Mouse (Mus musculus) mature B cell (primary cell): ENCODE data around the gene Socs3.

Experiments
- in situ Hi-C: fragments of 300-500 bp; cut with MboI; formaldehyde crosslinking; loops from 2 replicates; pipeline ENCODE4 v1.14.3; 2019

Socs3 gene

DNA sequence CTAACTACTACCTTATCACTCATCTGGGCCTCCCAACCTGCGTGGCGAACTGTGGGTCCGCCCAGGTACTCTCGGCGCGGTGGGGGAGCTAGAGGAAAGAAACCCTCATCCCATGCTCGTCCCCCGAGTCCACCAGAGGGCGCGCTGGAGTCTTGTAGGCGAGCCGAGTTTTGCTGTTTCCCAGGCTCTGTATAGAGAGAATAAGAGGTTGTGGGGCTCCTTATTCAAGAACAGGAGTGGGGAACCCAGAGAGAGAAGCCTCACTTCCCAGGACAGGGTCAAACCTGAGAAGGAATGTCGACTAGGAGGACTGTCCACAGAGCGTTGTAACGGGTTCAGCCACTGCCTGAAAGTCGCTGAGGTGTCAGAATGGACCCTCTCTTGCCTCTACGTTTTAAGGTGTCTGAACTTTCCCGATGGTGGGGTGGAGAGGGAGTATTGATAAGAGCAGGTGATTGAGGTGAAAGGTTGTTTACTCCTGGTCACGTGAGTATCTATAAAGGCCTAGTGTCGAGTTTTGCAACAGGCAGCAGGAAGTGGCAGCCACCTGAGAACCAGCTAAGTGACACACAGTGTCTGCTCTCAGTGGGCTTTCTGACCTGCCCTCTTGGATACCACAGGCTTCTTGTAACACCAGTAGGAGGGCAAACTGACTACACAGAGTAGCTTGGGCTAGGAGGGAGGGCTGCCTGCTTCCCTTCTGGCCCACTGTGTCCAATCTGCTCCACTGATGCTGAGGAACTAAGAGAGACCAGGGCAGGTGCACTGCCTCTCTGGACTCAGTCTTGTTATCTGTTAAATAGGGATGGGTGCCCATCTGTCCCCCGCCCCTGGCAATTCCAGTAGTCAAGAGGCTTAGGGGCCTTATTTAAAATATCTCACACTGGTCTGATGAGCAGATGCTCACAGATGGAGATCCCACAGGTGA lies at the start of gene Socs3:
Socs3 (minus strand) TSS at position 103 of the 928 bp plus-strand sequence.
- in situ Hi-C loops = loop anchor here (5.0 kb wide), 1 partner anchor 48 kb away; no protein-coding TSS in a partner anchor

GRCm38 (mm10) chr11:118018328-118018727 lies 48.5 kb upstream of the Socs3 start:
- in situ Hi-C loops = no loop called here

- in situ Hi-C loops = no loop called here
These were observed 45.7 kb upstream of the Socs3 start for GRCm38 (mm10) chr11:118015381-118016145.

GRCm38 (mm10) chr11:118014391-118014995 lies 44.6 kb upstream of the Socs3 start:
- in situ Hi-C loops = no loop called here

- in situ Hi-C loops = no loop called here
These were observed 43.5 kb upstream of the Socs3 start for GRCm38 (mm10) chr11:118013339-118013738.

DNA sequence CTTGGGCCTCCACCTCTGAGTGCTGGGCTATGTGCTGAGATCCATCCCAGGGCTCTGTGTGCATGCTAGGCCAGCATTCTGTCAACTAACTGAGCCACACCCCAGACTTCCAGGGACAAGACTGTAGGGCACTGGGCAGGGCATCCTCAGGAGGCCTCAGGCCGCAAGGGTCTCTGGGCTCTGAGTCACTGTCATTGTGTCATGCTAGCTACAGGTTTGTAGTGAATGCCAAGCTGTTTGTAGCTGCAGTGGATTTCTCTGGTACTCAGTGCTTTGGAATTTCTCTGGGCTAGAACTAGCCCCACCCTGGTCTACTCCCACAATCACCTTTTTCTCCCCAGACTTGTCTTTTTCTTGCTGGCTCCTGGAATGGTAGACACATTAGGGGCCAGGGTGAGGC lies 42.7 kb upstream of the Socs3 start:
- in situ Hi-C loops = no loop called here

- in situ Hi-C loops = no loop called here
These were observed 40.2 kb upstream of the Socs3 start for GRCm38 (mm10) chr11:118009865-118010571.

DNA sequence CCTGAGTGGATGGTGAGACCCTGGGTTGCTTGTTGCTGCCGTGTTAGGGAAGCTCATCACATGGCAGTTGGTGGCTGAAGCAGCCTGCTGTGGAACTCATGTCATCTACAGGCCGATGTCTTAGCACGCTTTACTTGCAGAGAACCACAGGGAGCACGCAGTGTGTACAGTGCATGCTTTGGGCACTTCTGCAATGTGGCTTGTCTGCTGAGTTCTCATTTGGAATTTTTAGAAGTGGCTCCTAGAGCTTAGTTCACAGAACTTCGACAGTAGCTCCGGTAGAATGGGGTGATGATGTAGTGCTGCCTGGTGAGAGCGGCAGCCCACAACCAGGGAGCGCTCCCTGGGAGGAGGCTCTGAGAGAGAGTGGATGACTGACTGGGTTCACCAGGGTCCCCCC lies 39.0 kb upstream of the Socs3 start:
- in situ Hi-C loops = no loop called here

GRCm38 (mm10) chr11:118008144-118008805 lies 38.4 kb upstream of the Socs3 start:
- in situ Hi-C loops = no loop called here

GRCm38 (mm10) chr11:118007460-118008143 lies 37.8 kb upstream of the Socs3 start:
- in situ Hi-C loops = no loop called here

- in situ Hi-C loops = no loop called here
These were observed 34.4 kb upstream of the Socs3 start for GRCm38 (mm10) chr11:118004217-118004616.

GRCm38 (mm10) chr11:118003718-118004117 lies 33.9 kb upstream of the Socs3 start:
- in situ Hi-C loops = no loop called here

- in situ Hi-C loops = no loop called here
These were observed 33.3 kb upstream of the Socs3 start for GRCm38 (mm10) chr11:118003176-118003575.

- in situ Hi-C loops = no loop called here
These were observed 30.8 kb upstream of the Socs3 start for GRCm38 (mm10) chr11:118000565-118001215.

DNA sequence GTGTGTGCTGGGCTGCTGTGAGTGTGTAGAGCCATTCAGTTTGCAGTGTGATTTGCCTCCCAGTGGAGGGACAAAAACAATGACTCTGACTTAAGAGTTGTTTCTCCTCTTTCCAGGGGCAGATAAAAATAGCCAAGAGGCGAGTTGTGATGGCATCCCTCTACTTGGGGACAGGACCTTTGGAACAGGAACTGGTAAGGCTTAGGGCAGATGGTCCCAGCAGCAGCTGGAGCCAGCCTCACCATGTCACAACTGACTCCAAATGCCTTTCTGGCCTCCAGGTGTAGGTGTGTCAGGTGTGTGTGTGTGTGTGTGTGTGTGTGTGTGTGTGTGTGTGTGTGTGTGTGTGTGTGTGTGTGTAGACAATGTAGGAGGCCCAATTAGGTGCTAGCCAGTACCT lies 30.2 kb upstream of the Socs3 start:
- in situ Hi-C loops = no loop called here

- in situ Hi-C loops = no loop called here
These were observed 29.6 kb upstream of the Socs3 start for GRCm38 (mm10) chr11:117999260-117999934.

DNA sequence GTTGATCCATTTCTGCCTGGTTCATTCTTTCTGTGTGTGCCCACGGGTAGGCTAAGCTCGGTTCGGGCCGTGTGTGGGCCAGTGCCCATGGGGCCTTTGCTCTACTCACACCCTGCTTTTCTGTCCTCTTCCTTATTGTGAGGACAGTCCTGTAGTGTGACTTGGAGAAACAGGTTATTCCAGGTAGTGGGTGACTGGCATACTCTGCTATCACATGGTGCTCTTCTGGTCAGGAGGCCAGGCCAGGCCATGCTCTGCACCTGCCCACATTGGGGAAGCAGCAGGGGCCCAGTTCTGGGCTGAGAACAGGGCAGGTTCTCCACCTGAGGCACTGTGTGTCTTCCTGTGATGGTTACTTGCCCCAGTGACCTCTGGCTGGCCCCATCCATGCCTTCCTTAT lies 28.5 kb upstream of the Socs3 start:
- in situ Hi-C loops = no loop called here

DNA sequence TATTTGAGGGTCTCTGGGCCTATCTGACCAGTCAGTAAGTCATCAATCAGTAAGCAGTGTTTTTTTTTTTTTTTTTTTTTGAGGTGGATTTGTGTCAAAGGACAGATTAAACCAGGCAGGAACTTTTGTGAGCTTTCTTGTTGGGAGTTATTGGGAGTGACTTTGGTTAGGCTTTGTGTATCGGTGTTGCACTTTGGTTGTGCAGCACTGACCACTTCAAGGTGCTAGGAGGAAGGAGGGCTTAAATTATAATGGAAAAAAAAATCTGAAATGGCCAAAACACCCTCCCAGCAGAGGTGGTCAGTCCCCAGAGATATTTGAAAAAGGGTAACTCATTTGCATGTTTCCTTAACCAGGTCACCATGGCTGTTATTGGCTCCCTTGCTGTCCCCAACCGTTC lies 27.2 kb upstream of the Socs3 start:
- in situ Hi-C loops = no loop called here

DNA sequence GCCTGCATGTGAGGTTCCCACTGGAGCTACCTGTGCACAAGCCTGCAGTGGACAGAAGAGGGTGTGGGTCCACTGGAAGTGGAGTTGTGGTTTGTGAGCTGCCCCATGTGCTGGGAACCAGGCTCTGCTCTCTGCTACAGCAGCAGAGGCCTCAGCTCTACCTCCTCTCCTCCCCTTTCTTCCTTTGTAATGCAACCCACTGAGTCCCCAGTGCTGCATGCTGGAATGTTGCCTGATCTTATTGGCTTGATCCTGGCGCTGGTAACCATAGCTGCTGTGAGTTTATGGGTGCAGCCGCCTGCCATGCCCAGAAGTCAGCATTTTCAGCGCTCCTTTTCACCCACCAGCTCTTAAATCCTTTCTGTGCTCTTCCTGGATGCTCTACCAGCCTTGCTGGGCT lies 26.2 kb upstream of the Socs3 start:
- in situ Hi-C loops = no loop called here

DNA sequence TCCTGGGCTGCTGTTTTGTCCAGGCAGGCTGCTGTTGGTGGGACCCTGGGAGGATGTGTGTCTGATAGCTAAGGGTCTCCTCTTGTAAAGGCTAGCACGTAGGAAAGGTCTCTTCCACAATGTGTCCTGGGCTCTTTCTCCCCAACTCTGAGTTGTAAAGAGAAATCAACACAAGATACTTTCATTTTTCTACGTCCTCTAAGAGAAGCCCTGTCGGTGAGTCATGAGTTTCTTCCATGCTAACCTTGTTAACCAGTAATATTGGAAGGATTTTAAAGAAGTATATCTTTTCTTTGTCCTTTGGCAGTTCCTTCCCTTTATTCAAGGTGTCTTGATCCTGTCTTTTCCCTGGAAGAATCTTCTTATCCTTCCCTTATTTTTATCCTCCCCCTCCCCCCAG lies 25.8 kb upstream of the Socs3 start:
- in situ Hi-C loops = no loop called here
